Mouse (Mus musculus) cortical plate, adult 2 months (tissue): Measurements from ENCODE around the gene Mefv.

Experiments used
- CTCF ChIP-seq: fragments of 200-500 bp; IDR thresholded peaks from 2 replicates; pipeline ENCODE4 v1.5.1; 2011; ENCODE audit warnings: mild to moderate bottlenecking, control low read depth, low read length; ENCODE audit not compliant: insufficient read depth; ENCODE audit errors: extremely low read depth
- POLR2A ChIP-seq: fragments of 200-500 bp; IDR thresholded peaks from 2 replicates; pipeline ENCODE4 v1.6.1; 2011; ENCODE audit warnings: mild to moderate bottlenecking, low read length, control low read depth; ENCODE audit not compliant: insufficient read depth; ENCODE audit errors: extremely low read depth

DNA sequence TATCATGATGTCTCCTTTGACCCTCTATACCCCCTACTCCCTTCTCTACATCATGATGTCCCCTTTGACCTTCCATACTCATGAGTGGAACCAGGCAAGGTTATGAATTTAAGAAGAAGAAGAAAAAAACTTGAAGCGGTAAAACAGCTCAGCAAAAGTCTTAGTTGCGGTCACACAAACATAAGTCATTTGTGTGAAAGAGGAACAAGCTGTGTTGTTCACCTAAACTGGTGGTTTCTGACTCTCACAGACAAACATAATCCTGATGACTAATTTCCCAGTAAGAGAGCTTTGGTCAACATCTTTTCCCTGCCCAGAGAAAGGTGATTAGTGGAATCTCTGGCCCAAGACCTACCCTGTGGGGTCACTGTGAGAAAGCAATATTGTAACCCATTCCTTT lies 3.2 kb downstream of the Mefv start:
- no peak for TF ChIP-seq POLR2A
- no peak for TF ChIP-seq CTCF
